Mouse (Mus musculus): Measurements from ENCODE around the gene Lsm4.

DNA sequence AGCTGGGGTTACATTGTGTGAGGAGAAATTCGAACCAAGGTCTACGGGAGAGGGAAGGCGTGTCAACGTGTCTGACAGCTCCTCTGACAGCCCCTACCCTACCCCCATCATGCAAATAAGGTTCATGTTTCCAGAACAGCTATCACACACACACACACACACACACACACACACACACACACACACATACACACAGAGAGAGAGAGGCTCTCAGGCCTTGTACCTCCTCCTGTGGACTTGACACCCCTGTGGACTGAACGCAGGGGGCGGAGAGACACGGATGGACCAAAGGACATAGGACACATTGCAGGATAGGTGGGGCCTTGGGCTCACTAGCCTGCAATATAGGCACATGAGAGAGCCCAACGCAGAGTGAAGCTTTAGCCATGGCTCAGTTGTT lies 36.2 kb upstream of the Lsm4 start:
- no peak for TF ChIP-seq CTCF (IDR thresholded peaks at IDR 0.05; ENCODE audit: low read depth, low read length)
- no peak for TF ChIP-seq POLR2A (IDR thresholded peaks at IDR 0.05; ENCODE audit: extremely low read depth, insufficient read depth, low read length)

All from liver, adult 2 months (tissue).